Mouse (Mus musculus): ENCODE measurements around the gene Hmgn3.

- TF ChIP-seq CTCF (IDR thresholded peaks at IDR 0.05; ENCODE audit: low read depth, low read length) = no peak
- no peak for TF ChIP-seq POLR2A (IDR thresholded peaks at IDR 0.05; ENCODE audit: extremely low read depth, insufficient read depth, low read length)
These were observed 36.8 kb downstream of the Hmgn3 start for GRCm38 (mm10) chr9:83109705-83110104.

All from liver, adult 2 months (tissue).